Mouse (Mus musculus) CH12.LX (cell line): ENCODE results near the gene Pigu. TPM values are rescaled to one million over a fixed set of nuclear protein-coding genes. Genes with fewer than 3 reads are reported as not detected.

Experiments used
- DNase-seq: peaks from one replicate; pipeline ENCODE4 v3.0.0-alpha.2; 2013; ENCODE audit errors: extremely low read depth
- H3K27ac ChIP-seq: 2 replicates; pipeline ENCODE4 v1.5.1; 2012; ENCODE audit warnings: low read depth, mild to moderate bottlenecking, control low read depth, moderate library complexity; ENCODE audit not compliant: insufficient read depth
- H3K27me3 ChIP-seq: replicated peaks from 2 replicates; pipeline ENCODE3; 2012; ENCODE audit warnings: inconsistent platforms
- H3K36me3 ChIP-seq, 2 experiments: replicated peaks in 1 of 2; 2 replicates each; pipeline versions ENCODE3 to v1.6.1; 2012; ENCODE audit warnings: inconsistent platforms in 1 of 2, low read length in 1 of 2, mild to moderate bottlenecking in 1 of 2, mixed read lengths in 1 of 2, moderate library complexity in 1 of 2; ENCODE audit not compliant: control insufficient read depth in 1 of 2, insufficient read depth in 1 of 2
- H3K4me1 ChIP-seq, 2 experiments: 2 replicates each; pipeline ENCODE4 v1.6.1; 2012; ENCODE audit warnings: inconsistent platforms in 1 of 2, moderate library complexity in 1 of 2; ENCODE audit not compliant: insufficient read depth in 2 of 2, control insufficient read depth in 1 of 2
- H3K4me2 ChIP-seq: 2 replicates; pipeline ENCODE4 v1.6.1; 2012; ENCODE audit warnings: low read depth, mild to moderate bottlenecking, control low read depth; ENCODE audit not compliant: poor library complexity, insufficient read depth, severe bottlenecking
- H3K4me3 ChIP-seq, 3 experiments: fragments of 150-350 bp in 1 of 3; sonication (generic) in 1 of 3; replicated peaks in 1 of 3; 2 replicates each; pipeline versions ENCODE3 to v1.5.1; 2011 to 2012; ENCODE audit warnings: low read depth in 2 of 3, low read length in 2 of 3, mild to moderate bottlenecking in 2 of 3, moderate library complexity in 2 of 3, control low read depth in 1 of 3, improper control_type of control experiment in 1 of 3, inconsistent platforms in 1 of 3, mixed read lengths in 1 of 3; ENCODE audit not compliant: poor library complexity in 1 of 3
- H3K79me2 ChIP-seq: replicated peaks from 2 replicates; pipeline ENCODE4 v1.6.1; 2012; ENCODE audit warnings: mild to moderate bottlenecking, moderate library complexity; ENCODE audit not compliant: control insufficient read depth, poor library complexity, insufficient read depth, severe bottlenecking; ENCODE audit errors: extremely low read depth
- H3K9ac ChIP-seq: 2 replicates; pipeline ENCODE4 v1.6.1; 2012; ENCODE audit warnings: low read depth, mild to moderate bottlenecking, control low read depth, moderate library complexity; ENCODE audit not compliant: insufficient read depth
- H3K9me3 ChIP-seq: replicated peaks from 2 replicates; pipeline ENCODE3; 2012; ENCODE audit warnings: low read length, inconsistent platforms, mixed read lengths
- CHD1 ChIP-seq: IDR thresholded peaks from 2 replicates; pipeline ENCODE4 v1.6.1; 2012; ENCODE audit warnings: low read depth, low read length, improper control_type of control experiment, inconsistent platforms
- CTCF ChIP-seq, 2 experiments: IDR thresholded peaks in 1 of 2; conservative IDR thresholded peaks in 1 of 2; 2 replicates each; pipeline ENCODE4 v1.5.1; 2011 to 2012; ENCODE audit warnings: low read depth in 2 of 2, low read length in 2 of 2, improper control_type of control experiment in 1 of 2, inconsistent platforms in 1 of 2, mild to moderate bottlenecking in 1 of 2, moderate library complexity in 1 of 2
- IRF4 ChIP-seq: IDR thresholded peaks from 2 replicates; pipeline ENCODE4 v1.6.1; 2014; ENCODE audit warnings: low read depth, mild to moderate bottlenecking, inconsistent platforms, low read length, improper control_type of control experiment
- MAX ChIP-seq: IDR thresholded peaks from 2 replicates; pipeline ENCODE4 v1.6.1; 2011; ENCODE audit warnings: low read length, improper control_type of control experiment
- MAZ ChIP-seq: IDR thresholded peaks from 2 replicates; pipeline ENCODE4 v1.6.1; 2012; ENCODE audit warnings: low read depth, mild to moderate bottlenecking, inconsistent platforms, low read length, improper control_type of control experiment, moderate library complexity
- MYC ChIP-seq: IDR thresholded peaks from 2 replicates; pipeline ENCODE4 v1.6.1; 2011; ENCODE audit warnings: low read depth, mild to moderate bottlenecking, improper control_type of control experiment, low read length
- NRF1 ChIP-seq: IDR thresholded peaks from 2 replicates; pipeline ENCODE4 v1.6.1; 2014; ENCODE audit warnings: low read depth, mild to moderate bottlenecking, inconsistent platforms, low read length, improper control_type of control experiment, moderate library complexity
- PAX5 ChIP-seq: IDR thresholded peaks from 2 replicates; pipeline ENCODE4 v1.6.1; 2012; ENCODE audit warnings: low read length, inconsistent platforms, mixed read lengths
- RAD21 ChIP-seq: IDR thresholded peaks from 2 replicates; pipeline ENCODE4 v1.6.1; 2011; ENCODE audit warnings: low read depth, mild to moderate bottlenecking, low read length, improper control_type of control experiment, moderate library complexity
- SIN3A ChIP-seq: IDR thresholded peaks from 2 replicates; pipeline ENCODE4 v1.6.1; 2012; ENCODE audit warnings: low read length, improper control_type of control experiment, inconsistent platforms
- TCF12 ChIP-seq: IDR thresholded peaks from 2 replicates; pipeline ENCODE4 v1.6.1; 2014; ENCODE audit warnings: low read depth, mild to moderate bottlenecking, inconsistent platforms, low read length, improper control_type of control experiment
- USF2 ChIP-seq: conservative IDR thresholded peaks from 2 replicates; pipeline ENCODE4 v1.6.1; 2011; ENCODE audit warnings: low read depth, low read length, improper control_type of control experiment
- ZKSCAN1 ChIP-seq: IDR thresholded peaks from 2 replicates; pipeline ENCODE4 v1.6.1; 2012; ENCODE audit warnings: low read depth, inconsistent platforms, low read length, improper control_type of control experiment, borderline replicate concordance
- dilution Hi-C: fragments of 300-500 bp; cut with MboI; formaldehyde crosslinking; loops from 2 replicates; pipeline ENCODE4 v1.14.3; 2020; ENCODE audit warnings: low sequenced_read_pairs; ENCODE audit not compliant: extremely low pct_unique_long_range_greater_than_20kb, extremely low pct_ligation_motif_present
- in situ Hi-C: fragments of 300-500 bp; cut with MboI; formaldehyde crosslinking; loops from 3 replicates; pipeline ENCODE4 v1.14.3; 2019; ENCODE audit warnings: low sequenced_read_pairs, low pct_ligation_motif_present, low pct_unique_long_range_greater_than_20kb, mixed read lengths
- polyA plus RNA-seq: library from polyadenylated mRNA; unstranded; fragments of >175 nt; gene quantifications from 2 replicates; pipeline ENCODE4 v1.2.1, GENCODE M21; 2012; ENCODE audit warnings: low read depth; ENCODE audit not compliant: insufficient read length
- total RNA-seq, 2 experiments: library from RNA; depleted of rRNA; stranded (reverse); fragments of 300-350 nt in 1 of 2; fragments of >200 nt in 1 of 2; gene quantifications; 2 replicates each; pipeline ENCODE4 v1.2.3; 2012 to 2014

Gene Pigu
- total and polyA plus RNA-seq, 3 experiments: 29.0 to 57.3 (median 39.1) TPM

- H3K27ac ChIP-seq: no peak overlapping the region
- no peaks in the 10 kb centered on the region for H3K27me3 ChIP-seq
- no peaks in the 10 kb centered on the region for H3K79me2 ChIP-seq
- H3K36me3 ChIP-seq: peaks cover 15 to 52% of the 10 kb centered on the region in 2 experiments
- peak overlapping the region; percentile 50 for H3K9ac ChIP-seq
- in situ Hi-C loops: no loop called here
- no peak for DNase-seq
- peak overlapping the region; percentile 38 to 79 (median 41) for H3K4me3 ChIP-seq
- peaks cover 9% of the 10 kb centered on the region for H3K9me3 ChIP-seq
- H3K4me1 ChIP-seq: peaks cover 2 to 7% of the 10 kb centered on the region in 2 experiments; a peak in 2 of 4 replicates
- dilution Hi-C loops: no loop called here
- peak overlapping the region; percentile 54 for H3K4me2 ChIP-seq
- no peak for TF ChIP-seq PAX5
- TF ChIP-seq SIN3A: 0 out of 2 replicates have a peak, but pooled peaks have one; percentile 20
- no peak for TF ChIP-seq CHD1
- TF ChIP-seq CTCF (conservative IDR thresholded peaks at IDR 0.05 in 1 of 2, IDR thresholded peaks at IDR 0.05 in 1 of 2; ENCODE audit: low read depth in 2 of 2, low read length in 2 of 2): no peak
- TF ChIP-seq RAD21: no peak
- 0 out of 2 replicates have a peak, but pooled peaks have one; percentile 28 for TF ChIP-seq MAZ
- TF ChIP-seq MYC: no peak
- no peak for TF ChIP-seq NRF1
- TF ChIP-seq MAX: no peak
These were observed 80.5 kb downstream of the Pigu start for GRCm38 (mm10) chr2:155276621-155277175.

GRCm38 (mm10) chr2:155276195-155276594 lies 81.0 kb downstream of the Pigu start, which contains the start of gene Map1lc3a:
Gene Map1lc3a (plus strand): TSS chr2:155276297.
- Histone ChIP-seq H3K9ac (peak within 1 kb of the TSS; percentile 50), H3K27ac (no peak within 1 kb of the TSS), H3K36me3 (peaks cover 15 to 48% of the 10 kb centered on the region in 2 experiments), H3K4me1 (peaks cover 2 to 7% of the 10 kb centered on the region in 2 experiments; a peak in 2 of 4 replicates), H3K4me2 (peak within 1 kb of the TSS; percentile 54), H3K79me2 (no peaks in the 10 kb centered on the region), H3K9me3 (peaks cover 9% of the 10 kb centered on the region), H3K4me3 (peak within 1 kb of the TSS; percentile 38 to 79 (median 41)), H3K27me3 (no peaks in the 10 kb centered on the region)
- dilution Hi-C loops (no loop called here), in situ Hi-C loops (no loop called here)
- DNase-seq: no peak
- TF ChIP-seq SIN3A (no peak), USF2 (no peak), NRF1 (peak; percentile 65), RAD21 (no peak), IRF4 (no peak), ZKSCAN1 (no peak), TCF12 (no peak)
